Comparison of ENCODE assay signal across 8 mouse cellular contexts in genomic region chr17:46160686-46161085, GRCm38 (mm10). TPM values are rescaled to one million over a fixed set of nuclear protein-coding genes. Genes with fewer than 3 reads are reported as not detected.
DNase-seq lines count a peak whose midpoint lies in the region; ATAC-seq and TF ChIP-seq lines count a peak whose summit lies in the region.

Gene Gtpbp2 (plus strand): TSS chr17:46161032.

- ATAC-seq in cerebellum, adult (ENCODE audit: insufficient number of reproducible peaks, low FRiP score, low TSS enrichment): peak; percentile 97
- peak; percentile 96 for ATAC-seq in forebrain, embryonic 13.5 days
- peak; percentile 86 for ATAC-seq in liver, postnatal 0 days
- ATAC-seq in neural tube, embryonic 14.5 days (ENCODE audit: low read depth): peak; percentile 97

- peak within 1 kb of the TSS; percentile 87 for H3K9ac ChIP-seq in forebrain, embryonic 13.5 days
- peak within 1 kb of the TSS; percentile 89 for H3K9ac ChIP-seq in liver, postnatal 0 days (replicated peaks)
- H3K9ac ChIP-seq in neural tube, embryonic 14.5 days (replicated peaks; ENCODE audit: low read depth, low read length): peak within 1 kb of the TSS; percentile 80

- H3K27me3 ChIP-seq in forebrain, embryonic 13.5 days: no peaks in the 10 kb centered on the region
- no peaks in the 10 kb centered on the region for H3K27me3 ChIP-seq in liver, postnatal 0 days (ENCODE audit: insufficient read depth, low read length)
- H3K27me3 ChIP-seq in neural tube, embryonic 14.5 days (ENCODE audit: control insufficient read depth, insufficient read depth, low read length): no peaks in the 10 kb centered on the region

- TF ChIP-seq EP300 in liver, postnatal 0 days (IDR thresholded peaks at IDR 0.05; ENCODE audit: low read depth): no peak

- DNase-seq in ES-CJ7 (ENCODE audit: low read depth, low spot score): peak; percentile 100
- DNase-seq in heart, postnatal 10 days: peak; percentile 98 to 99
- DNase-seq in large intestine, adult 2 months (ENCODE audit: low read depth, low spot score): peak; percentile 99
- DNase-seq in liver, postnatal 0 days: peak; percentile 95
- DNase-seq in thymus, adult 18-20 months: peak; percentile 94 to 98

- TF ChIP-seq CTCF in liver, postnatal 0 days (IDR thresholded peaks at IDR 0.05; ENCODE audit: low read depth): no peak

- peak within 1 kb of the TSS; percentile 82 for H3K4me3 ChIP-seq in forebrain, embryonic 13.5 days
- peak within 1 kb of the TSS; percentile 87 for H3K4me3 ChIP-seq in liver, postnatal 0 days (ENCODE audit: low read depth, low read length)
- H3K4me3 ChIP-seq in neural tube, embryonic 14.5 days (ENCODE audit: low read depth, low read length): peak within 1 kb of the TSS; percentile 84

- 1% methylated on average over 23 of the region's 23 CpGs for WGBS in forebrain, embryonic 13.5 days
- WGBS in large intestine, adult 2 months: under 1% methylated on average over 23 of the region's 23 CpGs
- under 1% methylated on average over 23 of the region's 23 CpGs for WGBS in liver, postnatal 0 days (ENCODE audit: insufficient replicate concordance)
- WGBS in neural tube, embryonic 14.5 days: under 1% methylated on average over 23 of the region's 23 CpGs

- H3K27ac ChIP-seq in forebrain, embryonic 13.5 days: peak within 1 kb of the TSS; percentile 73
- peak within 1 kb of the TSS; percentile 98 for H3K27ac ChIP-seq in liver, postnatal 0 days (ENCODE audit: low read depth)
- H3K27ac ChIP-seq in neural tube, embryonic 14.5 days (ENCODE audit: low read depth, low read length): peak within 1 kb of the TSS; percentile 78

- intact Hi-C loops in heart, postnatal 10 days (cut with DNase I): loop anchor here (10.0 kb wide), 1 partner anchor 426 kb away; the partner anchor contains the start of gene 1600014C23Rik

- peaks cover 30% of the 10 kb centered on the region for H3K4me1 ChIP-seq in forebrain, embryonic 13.5 days
- H3K4me1 ChIP-seq in liver, postnatal 0 days (ENCODE audit: insufficient read depth): peaks cover 46% of the 10 kb centered on the region
- H3K4me1 ChIP-seq in neural tube, embryonic 14.5 days (ENCODE audit: control insufficient read depth, insufficient read depth, low read length): peaks cover 6% of the 10 kb centered on the region; the same call in 1 of the 2 replicates

- H3K36me3 ChIP-seq in forebrain, embryonic 13.5 days (ENCODE audit: poor library complexity, severe bottlenecking): peaks cover 26% of the 10 kb centered on the region
- peaks cover 25% of the 10 kb centered on the region for H3K36me3 ChIP-seq in liver, postnatal 0 days (replicated peaks; ENCODE audit: insufficient read depth, low read length)
- H3K36me3 ChIP-seq in neural tube, embryonic 14.5 days (ENCODE audit: control insufficient read depth, insufficient read depth, low read length): peaks cover 12% of the 10 kb centered on the region; the same call in 1 of the 2 replicates

- no peaks in the 10 kb centered on the region for H3K9me3 ChIP-seq in forebrain, embryonic 13.5 days (replicated peaks)
- H3K9me3 ChIP-seq in liver, postnatal 0 days (ENCODE audit: low read length): no peaks in the 10 kb centered on the region
- H3K9me3 ChIP-seq in neural tube, embryonic 14.5 days (ENCODE audit: control insufficient read depth, low read length): no peaks in the 10 kb centered on the region

- peak within 1 kb of the TSS; percentile 84 for H3K4me2 ChIP-seq in forebrain, embryonic 13.5 days
- peak within 1 kb of the TSS; percentile 86 for H3K4me2 ChIP-seq in liver, postnatal 0 days (ENCODE audit: low read depth, low read length)
- H3K4me2 ChIP-seq in neural tube, embryonic 14.5 days (ENCODE audit: low read depth, low read length): peak within 1 kb of the TSS; percentile 75

RNA-seq across cellular contexts. Expression of gene Gtpbp2, which starts in this region (rescaled TPM):
- 38.3 and 43.1 TPM in 2 replicates for polyA plus RNA-seq in forebrain, embryonic 13.5 days (2015; fragmentation: Nextera tagmentation; extraction: Ambion mirVana)
- 10 to 100 TPM; 83.5 to 84.8 TPM for total RNA-seq in heart, postnatal 10 days (2021)
- polyA plus RNA-seq in large intestine, adult 2 months (2012; rRNA removed): 145 and 213 TPM in 2 replicates
- polyA plus RNA-seq in liver, postnatal 0 days (2015; fragmentation: Nextera tagmentation; extraction: Ambion mirVana): 23.4 and 27.5 TPM in 2 replicates
- polyA plus RNA-seq in neural tube, embryonic 14.5 days (2014; fragmentation: Nextera tagmentation; extraction: Ambion mirVana): 28.1 and 31.3 TPM in 2 replicates

Comparison
In these comparisons a context has a peak if more than half of its experiments do, and no peak if none do; other contexts are left out.
1. Peak in every context shown above with its lines: DNase-seq, ATAC-seq, H3K4me3 ChIP-seq and H3K27ac ChIP-seq.